Mouse (Mus musculus) ES-E14 (cell line): ENCODE results near the gene Abca7. TPM values are rescaled to one million over a fixed set of nuclear protein-coding genes. Genes with fewer than 3 reads are reported as not detected.

Source experiments
- DNase-seq: peaks from one replicate; pipeline ENCODE4 v3.0.0-alpha.2; 2013; ENCODE audit warnings: low read depth, low spot score
- H3K27ac ChIP-seq: 2 replicates; pipeline ENCODE4 v1.5.1; 2012; ENCODE audit warnings: low read depth, mild to moderate bottlenecking, low read length, moderate library complexity, mixed read lengths; ENCODE audit not compliant: poor library complexity, insufficient read depth, severe bottlenecking
- H3K36me3 ChIP-seq: 2 replicates; pipeline ENCODE4 v1.6.1; 2012; ENCODE audit warnings: mild to moderate bottlenecking, low read length, moderate library complexity, mixed read lengths; ENCODE audit not compliant: control insufficient read depth, poor library complexity, insufficient read depth, severe bottlenecking
- H3K4me1 ChIP-seq, 2 experiments: fragments of 150-350 bp in 1 of 2; sonication (generic) in 1 of 2; 2 replicates each; pipeline ENCODE4 v1.6.1; 2012; ENCODE audit warnings: low read length in 2 of 2, mild to moderate bottlenecking in 1 of 2, mixed read lengths in 1 of 2; ENCODE audit not compliant: control insufficient read depth in 2 of 2, insufficient read depth in 2 of 2, poor library complexity in 1 of 2
- H3K4me3 ChIP-seq, 2 experiments: fragments of 150-350 bp in 1 of 2; sonication (generic) in 1 of 2; 2 replicates each; pipeline ENCODE4 v1.5.1; 2012; ENCODE audit warnings: low read length in 2 of 2, low read depth in 1 of 2, mild to moderate bottlenecking in 1 of 2, mixed read lengths in 1 of 2; ENCODE audit not compliant: insufficient read depth in 1 of 2, poor library complexity in 1 of 2, severe bottlenecking in 1 of 2
- H3K9ac ChIP-seq: 2 replicates; pipeline ENCODE4 v1.6.1; 2012; ENCODE audit warnings: low read depth, mild to moderate bottlenecking, low read length, mixed read lengths; ENCODE audit not compliant: poor library complexity, insufficient read depth, severe bottlenecking
- H3K9me3 ChIP-seq: fragments of 150-350 bp; sonication (generic); 2 replicates; pipeline ENCODE4 v1.6.1; 2012; ENCODE audit warnings: low read depth, mild to moderate bottlenecking, low read length; ENCODE audit not compliant: control insufficient read depth, insufficient read depth
- HCFC1 ChIP-seq: IDR thresholded peaks from 2 replicates; pipeline ENCODE4 v1.6.1; 2012; ENCODE audit warnings: low read length, inconsistent platforms, borderline replicate concordance; ENCODE audit not compliant: insufficient read depth
- MAFK ChIP-seq: IDR thresholded peaks from 2 replicates; pipeline ENCODE4 v1.6.1; 2014; ENCODE audit warnings: mild to moderate bottlenecking, low read depth, low read length, inconsistent platforms; ENCODE audit not compliant: insufficient read depth
- ZC3H11A ChIP-seq: IDR thresholded peaks from 2 replicates; pipeline ENCODE4 v1.6.1; 2012; ENCODE audit warnings: low read depth, mild to moderate bottlenecking, inconsistent platforms, low read length, borderline replicate concordance
- ZNF384 ChIP-seq: IDR thresholded peaks from 2 replicates; pipeline ENCODE4 v1.6.1; 2012; ENCODE audit warnings: low read depth, low read length, inconsistent platforms
- in situ Hi-C, 2 experiments: fragments of 600-800 bp; cut with MboI; formaldehyde crosslinking; loops; one replicate each; pipeline ENCODE4 v1.15.1; 2025; ENCODE audit warnings: low sequenced_read_pairs in 2 of 2, inconsistent platforms in 1 of 2; ENCODE audit not compliant: unreplicated experiment in 2 of 2
- total RNA-seq: library from RNA; depleted of rRNA; stranded (reverse); fragments of 300-350 nt; gene quantifications from 2 replicates; pipeline ENCODE4 v1.2.3, GENCODE M21; 2012; rRNA removed

Abca7 gene
- total RNA-seq, 1 experiment = 8.8 TPM

- H3K27ac ChIP-seq = no peak overlapping the region
- in situ Hi-C loops = no loop called here
- H3K9ac ChIP-seq = no peak overlapping the region
- H3K4me1 ChIP-seq = peaks cover 0 to 9% of the 10 kb centered on the region in 2 experiments; a peak in 2 of 4 replicates
- H3K4me3 ChIP-seq = no peak overlapping the region
- H3K9me3 ChIP-seq = no peaks in the 10 kb centered on the region
- DNase-seq = no peak
- TF ChIP-seq HCFC1 (no peak), ZC3H11A (no peak), MAFK (no peak), ZNF384 (no peak)
- H3K36me3 ChIP-seq = peaks cover 55% of the 10 kb centered on the region; the same call in 1 of the 2 replicates
Measured at GRCm38 (mm10) chr10:80063104-80063503, 66.8 kb downstream of the Abca7 start.

DNA sequence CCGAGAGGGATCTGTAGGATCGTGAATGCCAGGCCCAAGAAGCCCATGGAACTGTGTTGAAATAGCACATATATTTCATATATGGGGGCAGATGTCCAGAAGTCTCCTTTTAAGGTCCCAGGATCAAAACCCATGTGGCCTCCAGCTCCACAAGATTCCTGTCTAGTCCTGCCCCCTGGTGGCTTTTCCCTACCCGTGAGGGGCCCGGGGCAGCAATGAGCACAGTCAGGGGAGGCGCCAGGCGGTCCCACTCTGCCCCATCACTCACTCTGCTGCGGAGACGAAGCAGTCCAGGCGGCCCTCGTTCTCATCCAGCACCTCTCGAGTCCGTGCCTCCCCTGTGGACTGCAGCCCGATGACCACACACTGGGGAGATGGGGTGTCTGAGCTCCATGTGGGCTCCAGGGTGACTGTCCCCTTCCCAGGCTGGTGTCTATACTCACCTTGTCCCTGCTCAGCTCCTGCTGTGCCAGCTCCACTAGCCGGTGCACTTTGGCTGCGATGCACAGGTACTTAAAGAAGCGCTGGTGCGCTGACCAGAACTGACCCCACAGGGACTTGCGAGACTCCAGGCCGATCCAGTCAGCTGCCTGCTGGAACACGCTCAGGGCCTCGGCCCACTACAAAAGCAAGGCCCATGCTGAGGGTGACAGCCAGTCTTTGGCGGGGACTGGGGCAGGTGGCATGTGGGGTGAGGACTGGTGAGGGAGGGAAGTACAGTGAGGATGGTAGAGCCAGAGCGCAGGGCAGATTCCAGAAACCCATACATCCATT lies 67.8 kb downstream of the Abca7 start:
- no peak for TF ChIP-seq MAFK
- no peak for DNase-seq
- H3K4me3 ChIP-seq = no peak overlapping the region
- H3K9ac ChIP-seq = no peak overlapping the region
- no peak overlapping the region for H3K27ac ChIP-seq
- H3K9me3 ChIP-seq = no peaks in the 10 kb centered on the region
- in situ Hi-C loops = no loop called here
- H3K4me1 ChIP-seq = peaks cover 0 to 4% of the 10 kb centered on the region in 2 experiments; a peak in 1 of 4 replicates
- H3K36me3 ChIP-seq = peaks cover 49% of the 10 kb centered on the region; the same call in 1 of the 2 replicates

Other genes with a start within 250 kb of the Abca7 start
- gene Polrmt, start 249.9 kb upstream of the Abca7 start, total RNA-seq = 109 and 159 TPM in 2 replicates
- 1.5 and 1.9 TPM in 2 replicates for gene Fgf22, start 241.4 kb upstream of the Abca7 start, total RNA-seq
- gene Rnf126, start 229.5 kb upstream of the Abca7 start, total RNA-seq = 66.7 and 70.8 TPM in 2 replicates
- 5.7 and 7.1 TPM in 2 replicates for gene Fstl3, start 219.2 kb upstream of the Abca7 start, total RNA-seq
- gene Prss57, start 205.5 kb upstream of the Abca7 start, total RNA-seq = 0.27 and 0.37 TPM in 2 replicates
- gene Palm, start 202.9 kb upstream of the Abca7 start, total RNA-seq = 10.7 and 12.7 TPM in 2 replicates
- gene Misp, start 175.5 kb upstream of the Abca7 start, total RNA-seq = 1.7 and 2.2 TPM in 2 replicates
- 403 and 408 TPM in 2 replicates for gene Ptbp1, start 142.1 kb upstream of the Abca7 start, total RNA-seq
- gene Prtn3, start 122.0 kb upstream of the Abca7 start, total RNA-seq = 1.0 and 1.3 TPM in 2 replicates
- 3.7 and 7.8 TPM in 2 replicates for gene Plppr3, start 121.9 kb upstream of the Abca7 start, total RNA-seq
- gene Elane, start 110.2 kb upstream of the Abca7 start, total RNA-seq = not detected in 2 replicates
- gene Cfd, start 105.6 kb upstream of the Abca7 start, total RNA-seq = not detected in 2 replicates
- 21.0 and 24.9 TPM in 2 replicates for gene Med16, start 87.6 kb upstream of the Abca7 start, total RNA-seq
- gene Gm26602, start 85.6 kb upstream of the Abca7 start, total RNA-seq = 2.3 and 8.3 TPM in 2 replicates
- 0.85 and 2.4 TPM in 2 replicates for gene Kiss1r, start 79.5 kb upstream of the Abca7 start, total RNA-seq
- gene R3hdm4, start 75.3 kb upstream of the Abca7 start, total RNA-seq = 24.0 and 28.2 TPM in 2 replicates
- 10.8 and 16.3 TPM in 2 replicates for gene Arid3a, start 69.5 kb upstream of the Abca7 start, total RNA-seq
- gene Wdr18, start 36.3 kb upstream of the Abca7 start, total RNA-seq = 155 and 195 TPM in 2 replicates
- 0.36 and 0.74 TPM in 2 replicates for gene Grin3b, start 25.8 kb upstream of the Abca7 start, total RNA-seq
- 127 and 220 TPM in 2 replicates for gene Tmem259, start 12.2 kb upstream of the Abca7 start, total RNA-seq
- gene Cnn2, start 7.9 kb upstream of the Abca7 start, total RNA-seq = 94.1 and 159 TPM in 2 replicates
- 17.0 and 20.9 TPM in 2 replicates for gene Arhgap45, start 20.2 kb downstream of the Abca7 start, total RNA-seq
- gene Polr2e, start 43.3 kb downstream of the Abca7 start, total RNA-seq = 266 and 293 TPM in 2 replicates
- gene Gpx4, start 50.7 kb downstream of the Abca7 start, total RNA-seq = 1,456 and 1,919 TPM in 2 replicates
- gene Sbno2, start 109.1 kb downstream of the Abca7 start, total RNA-seq = 36.6 and 49.3 TPM in 2 replicates
- gene Stk11, start 119.3 kb downstream of the Abca7 start, total RNA-seq = 124 and 141 TPM in 2 replicates
- gene Atp5d, start 142.1 kb downstream of the Abca7 start, total RNA-seq = 217 and 226 TPM in 2 replicates
- 20.9 and 41.0 TPM in 2 replicates for gene Cbarp, start 144.3 kb downstream of the Abca7 start, total RNA-seq
- 38.3 and 42.6 TPM in 2 replicates for gene Midn, start 151.8 kb downstream of the Abca7 start, total RNA-seq
- gene Cirbp, start 169.5 kb downstream of the Abca7 start, total RNA-seq = 69.6 and 105 TPM in 2 replicates
- gene 1600002K03Rik, start 176.4 kb downstream of the Abca7 start, total RNA-seq = 25.4 and 31.2 TPM in 2 replicates
- gene Efna2, start 183.0 kb downstream of the Abca7 start, total RNA-seq = 2.7 and 3.4 TPM in 2 replicates
- gene Mum1, start 229.9 kb downstream of the Abca7 start, total RNA-seq = 80.8 and 115 TPM in 2 replicates